Mouse (Mus musculus) hindbrain, embryonic 11.5 days (tissue): ENCODE measurements at regions not wholly inside any gene's neighbourhood (a gene's known extent, or its start where the extent isn't known, plus 50 kb on each side); places are given as distances from the start of the nearest gene placed in this dataset.

Experiments used
- ATAC-seq: fragments of 200-750 bp; cut with Nextera tagmentation; 2 replicates; pipeline ENCODE4 v1.8.0; 2017; ENCODE audit warnings: mild to moderate bottlenecking, moderate TSS enrichment, moderate library complexity; ENCODE audit not compliant: low FRiP score
- DNase-seq: peaks from one replicate; pipeline ENCODE4 v3.0.0-alpha.2; 2015; ENCODE audit warnings: low spot score
- H3K27ac ChIP-seq: fragments of 300-500 bp; sonication (generic); 2 replicates; pipeline ENCODE4 v1.5.1; 2014; ENCODE audit warnings: mild to moderate bottlenecking, low read depth, low read length
- H3K27me3 ChIP-seq: fragments of 300-500 bp; sonication (generic); 2 replicates; pipeline ENCODE4 v1.6.1; 2014; ENCODE audit warnings: mild to moderate bottlenecking, low read length, moderate library complexity, mixed read lengths; ENCODE audit not compliant: control insufficient read depth, insufficient read depth
- H3K36me3 ChIP-seq: fragments of 300-500 bp; sonication (generic); 2 replicates; pipeline ENCODE4 v1.6.1; 2014; ENCODE audit warnings: mild to moderate bottlenecking, low read length, moderate library complexity, mixed read lengths; ENCODE audit not compliant: control insufficient read depth, insufficient read depth
- H3K4me1 ChIP-seq: fragments of 300-500 bp; sonication (generic); replicated peaks from 2 replicates; pipeline ENCODE4 v1.6.1; 2014; ENCODE audit warnings: low read length, mixed read lengths; ENCODE audit not compliant: control insufficient read depth, insufficient read depth
- H3K4me2 ChIP-seq: fragments of 300-500 bp; sonication (generic); replicated peaks from 2 replicates; pipeline ENCODE4 v1.6.1; 2014; ENCODE audit warnings: mild to moderate bottlenecking, low read depth, low read length
- H3K4me3 ChIP-seq: fragments of 300-500 bp; sonication (generic); 2 replicates; pipeline ENCODE4 v1.5.1; 2014; ENCODE audit warnings: low read depth, low read length
- H3K9ac ChIP-seq: fragments of 300-500 bp; sonication (generic); 2 replicates; pipeline ENCODE4 v1.6.1; 2014; ENCODE audit warnings: low read depth, low read length
- H3K9me3 ChIP-seq: fragments of 300-500 bp; sonication (generic); 2 replicates; pipeline ENCODE4 v1.6.1; 2016; ENCODE audit warnings: low read length; ENCODE audit not compliant: control insufficient read depth
- WGBS: fragments of 180-500 bp; shearing (Covaris S2); extraction: QIAGEN DNeasy Blood & Tissue Kit; methylation state at CpG from one replicate; pipeline ENCODE4 v1.1.7; 2014; 5-methylcytosine and 5-hydroxymethylcytosine counted together

DNA sequence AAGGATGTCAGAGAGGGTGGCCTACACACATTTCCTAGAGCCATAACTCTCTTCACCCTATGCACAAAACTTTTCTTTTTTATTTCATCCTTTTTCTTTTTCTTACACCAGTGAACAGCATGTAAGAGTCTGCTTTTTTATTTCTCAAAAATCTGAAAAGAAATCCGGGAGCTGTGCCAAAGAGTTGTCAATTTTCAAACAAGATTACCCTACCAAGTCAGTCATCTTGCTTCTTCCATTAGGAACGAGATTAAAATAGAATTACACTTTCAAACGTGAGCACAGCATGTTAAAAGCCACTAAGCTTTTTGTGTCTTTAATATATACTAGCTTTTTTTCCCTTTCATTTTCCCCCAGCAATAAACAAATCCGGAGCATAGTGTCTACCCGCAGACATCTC is 232.2 kb upstream of the Smim15 start:
- H3K4me2 ChIP-seq, result no peak overlapping the region
- WGBS, result 81% methylated on average over 5 of the region's 5 CpGs
- DNase-seq, result no peak
- no peaks in the 10 kb centered on the region for H3K9me3 ChIP-seq
- no peak overlapping the region for H3K9ac ChIP-seq
- H3K4me3 ChIP-seq, result no peak overlapping the region
- no peaks in the 10 kb centered on the region for H3K27me3 ChIP-seq
- H3K27ac ChIP-seq, result no peak overlapping the region
- peaks cover 6% of the 10 kb centered on the region for H3K4me1 ChIP-seq
- no peaks in the 10 kb centered on the region for H3K36me3 ChIP-seq
- ATAC-seq, result no peak

GRCm38 (mm10) chr13:107810802-107811192 is 233.4 kb upstream of the Smim15 start:
- ATAC-seq (no peak), DNase-seq (no peak)
- Histone ChIP-seq H3K27me3 (no peaks in the 10 kb centered on the region), H3K9ac (no peak overlapping the region), H3K9me3 (no peaks in the 10 kb centered on the region), H3K36me3 (0 out of 2 replicates have a peak, but pooled peaks cover 2% of the 10 kb centered on the region), H3K4me2 (no peak overlapping the region), H3K4me1 (peaks cover 6% of the 10 kb centered on the region), H3K4me3 (no peak overlapping the region), H3K27ac (no peak overlapping the region)
- 83% methylated on average over 9 of the region's 9 CpGs for WGBS

DNA sequence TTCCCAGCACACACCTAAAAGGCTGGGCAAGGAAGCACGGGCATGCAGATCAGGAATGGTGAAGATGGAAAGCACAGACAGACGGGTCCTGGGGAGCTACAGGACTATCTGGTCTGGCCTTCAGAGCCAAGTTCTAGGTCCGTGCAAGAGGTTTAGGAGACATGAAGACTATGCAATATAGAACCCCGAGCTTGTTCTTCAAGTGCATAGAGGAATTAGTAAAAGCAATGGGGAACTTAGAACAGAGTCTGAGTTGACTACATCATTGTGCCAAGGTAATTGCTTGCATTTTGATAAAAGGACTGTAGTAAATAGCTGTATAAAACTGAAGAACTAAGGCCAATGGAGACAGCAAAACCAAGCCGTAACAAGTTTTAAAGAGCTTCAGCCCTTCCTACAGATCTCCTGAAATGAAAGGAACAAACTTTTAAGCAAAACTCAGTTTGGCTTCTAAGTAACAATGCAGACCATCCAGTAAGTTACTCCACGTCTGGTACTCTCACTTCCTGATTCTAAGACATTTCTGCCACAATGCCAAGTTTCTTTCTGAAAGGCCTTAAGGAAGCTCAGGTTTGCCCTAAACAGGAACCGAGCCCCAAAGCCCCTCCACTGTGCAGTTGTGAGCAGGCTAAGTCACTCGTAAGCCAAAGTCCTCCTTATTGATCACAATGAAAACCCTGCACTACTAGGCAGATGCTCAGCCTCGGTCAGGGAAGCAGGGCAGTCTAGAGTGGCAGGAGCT is 234.0 kb upstream of the Smim15 start:
- H3K4me2 ChIP-seq, result no peak overlapping the region
- no peak for DNase-seq
- 86% methylated on average over 9 of the region's 9 CpGs for WGBS

DNA sequence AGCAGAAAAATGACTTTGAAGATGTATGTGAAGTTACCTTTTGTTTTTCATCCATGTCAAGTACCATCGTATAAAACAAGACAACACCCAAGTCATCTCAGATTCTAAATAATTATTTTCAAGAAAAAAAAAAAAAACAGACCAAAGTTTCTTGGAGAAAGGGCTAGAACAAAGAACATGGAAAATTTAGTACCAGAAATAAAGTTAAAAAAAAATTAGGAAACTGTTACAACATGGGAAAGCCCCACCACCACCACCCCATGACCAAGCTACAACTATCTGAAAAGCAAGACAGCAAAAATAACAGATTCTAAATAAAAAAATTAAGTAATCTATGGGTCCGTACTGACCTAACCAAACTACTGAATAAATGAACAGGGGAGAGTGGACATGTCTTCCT is 235.3 kb upstream of the Smim15 start:
- H3K4me1 ChIP-seq, result peaks cover 4% of the 10 kb centered on the region; the same call in 1 of the 2 replicates
- no peak overlapping the region for H3K4me2 ChIP-seq
- ATAC-seq, result no peak
- no peaks in the 10 kb centered on the region for H3K9me3 ChIP-seq
- 90% methylated on average over 2 of the region's 2 CpGs for WGBS
- no peak overlapping the region for H3K4me3 ChIP-seq
- H3K36me3 ChIP-seq, result 0 out of 2 replicates have a peak, but pooled peaks cover 2% of the 10 kb centered on the region
- no peaks in the 10 kb centered on the region for H3K27me3 ChIP-seq
- DNase-seq, result no peak
- no peak overlapping the region for H3K9ac ChIP-seq
- no peak overlapping the region for H3K27ac ChIP-seq

More for the DNA sequence above, 234.0 kb upstream of the Smim15 start:
- Histone ChIP-seq H3K27me3 (no peaks in the 10 kb centered on the region), H3K9me3 (no peaks in the 10 kb centered on the region), H3K27ac (no peak overlapping the region), H3K4me1 (peaks cover 6% of the 10 kb centered on the region), H3K4me3 (no peak overlapping the region), H3K9ac (no peak overlapping the region), H3K36me3 (0 out of 2 replicates have a peak, but pooled peaks cover 2% of the 10 kb centered on the region)
- no peak for ATAC-seq

- no peak for ATAC-seq
- H3K9me3 ChIP-seq, result no peaks in the 10 kb centered on the region
Measured at GRCm38 (mm10) chr13:107804418-107804817, 239.8 kb upstream of the Smim15 start.

GRCm38 (mm10) chr13:107799199-107799945 is 244.9 kb upstream of the Smim15 start:
- peak; percentile 24 for DNase-seq
- WGBS, result 20% methylated on average over 13 of the region's 13 CpGs

More at GRCm38 (mm10) chr13:107804418-107804817, 239.8 kb upstream of the Smim15 start:
- Histone ChIP-seq H3K27ac (no peak overlapping the region), H3K9ac (no peak overlapping the region), H3K36me3 (0 out of 2 replicates have a peak, but pooled peaks cover 2% of the 10 kb centered on the region), H3K4me2 (no peak overlapping the region), H3K4me3 (no peak overlapping the region), H3K4me1 (no peaks in the 10 kb centered on the region), H3K27me3 (no peaks in the 10 kb centered on the region)
- DNase-seq, result no peak
- 91% methylated on average over 1 of the region's 1 CpGs for WGBS

DNA sequence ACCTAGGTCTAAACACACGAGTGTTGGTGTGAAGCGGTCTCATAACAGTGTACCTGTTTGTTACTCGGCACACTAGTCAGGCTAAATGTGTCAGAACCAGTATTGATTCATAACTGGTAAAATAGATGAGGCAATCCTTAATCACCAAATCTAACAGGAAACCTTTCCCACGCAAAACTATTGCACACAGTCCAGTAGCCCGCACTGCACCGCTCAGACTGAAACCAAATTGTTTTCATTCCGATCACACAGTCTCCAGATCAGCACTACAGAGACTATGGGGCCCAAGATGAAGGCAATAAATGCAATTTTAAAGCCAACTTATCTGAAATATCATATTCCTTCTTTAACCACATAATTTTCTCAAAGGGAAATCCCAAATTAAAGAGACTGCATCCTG is 246.1 kb upstream of the Smim15 start:
- no peaks in the 10 kb centered on the region for H3K27me3 ChIP-seq
- peaks cover 2% of the 10 kb centered on the region; the same call in 1 of the 2 replicates for H3K4me1 ChIP-seq
- H3K4me3 ChIP-seq, result no peak overlapping the region
- ATAC-seq, result no peak
- H3K36me3 ChIP-seq, result no peaks in the 10 kb centered on the region
- 84% methylated on average over 7 of the region's 7 CpGs for WGBS
- no peak for DNase-seq
- no peak overlapping the region for H3K27ac ChIP-seq
- no peaks in the 10 kb centered on the region for H3K9me3 ChIP-seq
- H3K9ac ChIP-seq, result no peak overlapping the region
- no peak overlapping the region for H3K4me2 ChIP-seq

More at GRCm38 (mm10) chr13:107799199-107799945, 244.9 kb upstream of the Smim15 start:
- H3K9ac ChIP-seq, result no peak overlapping the region
- H3K4me3 ChIP-seq, result no peak overlapping the region
- no peaks in the 10 kb centered on the region for H3K27me3 ChIP-seq
- H3K4me2 ChIP-seq, result no peak overlapping the region
- no peaks in the 10 kb centered on the region for H3K9me3 ChIP-seq
- no peaks in the 10 kb centered on the region for H3K36me3 ChIP-seq
- no peaks in the 10 kb centered on the region for H3K4me1 ChIP-seq
- no peak overlapping the region for H3K27ac ChIP-seq
- ATAC-seq, result no peak

- H3K27me3 ChIP-seq, result no peaks in the 10 kb centered on the region
- DNase-seq (no peak), ATAC-seq (no peak)
- H3K9me3 ChIP-seq, result no peaks in the 10 kb centered on the region
- no peak overlapping the region for H3K4me2 ChIP-seq
- H3K4me3 ChIP-seq, result no peak overlapping the region
- 84% methylated on average over 3 of the region's 3 CpGs for WGBS
- no peak overlapping the region for H3K9ac ChIP-seq
- H3K36me3 ChIP-seq, result no peaks in the 10 kb centered on the region
- H3K4me1 ChIP-seq, result peaks cover 2% of the 10 kb centered on the region; the same call in 1 of the 2 replicates
- H3K27ac ChIP-seq, result no peak overlapping the region
Measured at GRCm38 (mm10) chr13:107795516-107795915, 248.7 kb upstream of the Smim15 start.
